Mouse (Mus musculus) T-helper 1 cell (primary cell): Measurements from ENCODE around the gene Dnajc5.

Source experiments
- in situ Hi-C: fragments of 300-600 bp; cut with MboI, MseI; formaldehyde crosslinking; loops from one replicate; pipeline ENCODE4 v1.15.1; 2025; ENCODE audit warnings: high pct_unique_total_duplicates

The Dnajc5 gene

GRCm38 (mm10) chr2:181509191-181509590, 11.1 kb upstream of the Dnajc5 start:
- in situ Hi-C loops = no loop called here

GRCm38 (mm10) chr2:181511231-181511630, 9.1 kb upstream of the Dnajc5 start:
- in situ Hi-C loops = no loop called here

DNA sequence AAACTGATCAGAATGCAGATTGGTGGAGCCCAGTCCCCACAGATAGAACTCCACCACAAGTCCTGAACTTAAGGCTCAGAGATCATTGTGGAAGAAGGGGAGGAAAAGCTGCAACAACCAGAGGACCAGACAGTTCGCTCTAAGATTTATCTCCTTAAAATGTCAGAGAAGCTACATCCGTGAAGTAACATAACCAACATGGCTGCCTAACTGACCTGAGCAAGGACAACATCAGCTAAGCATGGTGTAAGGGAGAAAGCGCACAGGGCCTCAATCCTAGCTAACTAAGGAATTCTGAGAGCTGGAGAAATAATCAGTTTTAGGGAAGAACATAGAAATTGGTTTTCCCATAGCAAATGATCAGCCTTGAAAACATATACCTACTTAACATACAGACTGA, 1.1 kb upstream of the Dnajc5 start:
- in situ Hi-C loops = no loop called here

DNA sequence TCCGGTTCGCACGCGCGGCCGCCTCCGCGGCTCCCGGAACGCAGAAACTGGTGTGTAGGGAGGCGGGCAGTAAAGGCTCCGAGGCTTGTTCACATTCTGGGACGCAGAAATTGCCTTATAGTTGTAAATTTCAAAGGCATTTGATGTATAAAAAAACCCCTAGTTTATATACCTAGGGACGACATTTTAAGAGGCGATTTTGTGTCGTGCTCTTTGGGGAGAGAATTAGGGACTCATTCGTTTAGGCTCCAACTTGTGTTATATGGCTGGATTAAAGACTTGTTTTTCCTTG, 597 bp downstream of the Dnajc5 start:
- in situ Hi-C loops = loop anchor here (5.0 kb wide), 1 partner anchor 71 kb away; the partner anchor contains the start of genes Prpf6 and Zfp512b

DNA sequence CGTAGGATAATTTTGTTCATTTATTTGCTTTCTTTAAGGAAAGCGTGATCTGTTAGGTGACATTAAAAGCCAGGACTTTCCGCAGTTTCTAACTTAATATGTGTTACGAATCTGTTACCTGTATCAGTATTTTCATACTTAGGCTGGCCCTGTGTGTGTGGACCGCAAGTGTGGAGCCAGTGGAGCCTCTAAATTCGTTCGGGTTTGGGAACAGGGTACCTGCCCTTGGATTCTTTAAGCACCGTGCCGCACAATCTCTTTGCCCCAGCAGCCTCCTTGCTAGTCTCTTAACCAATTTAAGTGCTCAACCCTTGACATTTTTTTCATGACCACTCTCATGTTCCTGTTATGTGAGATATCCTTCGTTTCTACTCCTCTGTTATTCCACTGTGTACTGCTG, 1.2 kb downstream of the Dnajc5 start:
- in situ Hi-C loops = loop anchor here (5.0 kb wide), 1 partner anchor 71 kb away; the partner anchor contains the start of genes Prpf6 and Zfp512b

- in situ Hi-C loops = loop anchor here (5.0 kb wide), 1 partner anchor 69 kb away; the partner anchor contains the start of genes Prpf6 and Zfp512b
Measured at GRCm38 (mm10) chr2:181522811-181523210, 2.5 kb downstream of the Dnajc5 start.

- in situ Hi-C loops = no loop called here
Measured at GRCm38 (mm10) chr2:181525526-181525925, 5.2 kb downstream of the Dnajc5 start.

DNA sequence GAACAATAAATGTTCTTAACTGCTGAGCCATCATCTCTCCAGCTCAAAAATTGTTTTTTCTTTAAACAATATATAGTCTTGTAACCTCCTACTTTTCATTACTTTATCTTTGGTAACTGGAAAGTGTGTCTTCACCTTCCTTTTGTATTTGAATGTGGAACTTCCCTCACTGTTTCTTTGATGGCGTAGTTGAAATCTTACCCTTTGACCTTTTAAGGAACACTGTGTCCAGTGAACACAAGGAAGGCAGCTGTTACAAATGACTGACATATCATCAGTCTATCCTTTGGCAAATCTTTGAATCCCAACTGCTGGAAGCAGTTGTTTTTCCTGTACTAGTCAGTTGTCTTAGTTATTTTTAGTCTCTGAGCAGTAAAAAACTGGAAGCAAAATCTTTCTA, 8.8 kb downstream of the Dnajc5 start:
- in situ Hi-C loops = no loop called here

- in situ Hi-C loops = no loop called here
Measured at GRCm38 (mm10) chr2:181532589-181532988, 12.3 kb downstream of the Dnajc5 start.

DNA sequence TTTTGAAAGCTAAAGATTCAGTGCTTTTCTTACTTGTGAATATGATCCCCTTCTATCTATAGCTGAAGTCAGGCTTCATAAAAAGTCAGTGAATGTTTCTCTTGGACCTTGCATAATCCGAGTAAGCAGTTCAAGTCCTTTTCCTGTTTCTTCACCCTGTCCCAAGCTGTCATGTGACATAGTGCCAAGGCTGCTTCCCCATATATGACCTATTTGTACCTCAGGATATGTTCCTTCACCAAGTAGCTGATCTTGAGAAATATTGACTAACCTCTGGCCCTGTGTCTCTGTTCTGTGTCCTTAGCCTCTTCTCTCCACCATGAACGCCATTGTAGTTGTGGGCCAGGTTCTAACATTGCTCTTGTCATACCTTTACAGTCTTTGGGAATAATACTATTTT, 16.1 kb downstream of the Dnajc5 start:
- in situ Hi-C loops = no loop called here

- in situ Hi-C loops = no loop called here
Measured at GRCm38 (mm10) chr2:181537444-181538047, 17.3 kb downstream of the Dnajc5 start.

- in situ Hi-C loops = loop anchor here (10.0 kb wide), 1 partner anchor 457 kb away; no protein-coding TSS in a partner anchor
Measured at GRCm38 (mm10) chr2:181541761-181542380, 21.6 kb downstream of the Dnajc5 start.

- in situ Hi-C loops = loop anchor here (10.0 kb wide), 1 partner anchor 461 kb away; no protein-coding TSS in a partner anchor
Measured at GRCm38 (mm10) chr2:181546142-181546541, 25.9 kb downstream of the Dnajc5 start.

GRCm38 (mm10) chr2:181548227-181548626, 27.9 kb downstream of the Dnajc5 start:
- in situ Hi-C loops = loop anchor here (10.0 kb wide), 1 partner anchor 463 kb away; no protein-coding TSS in a partner anchor

GRCm38 (mm10) chr2:181548682-181549081, 28.4 kb downstream of the Dnajc5 start:
- in situ Hi-C loops = loop anchor here (10.0 kb wide), 1 partner anchor 464 kb away; no protein-coding TSS in a partner anchor

GRCm38 (mm10) chr2:181550233-181550632, 29.9 kb downstream of the Dnajc5 start:
- in situ Hi-C loops = no loop called here

DNA sequence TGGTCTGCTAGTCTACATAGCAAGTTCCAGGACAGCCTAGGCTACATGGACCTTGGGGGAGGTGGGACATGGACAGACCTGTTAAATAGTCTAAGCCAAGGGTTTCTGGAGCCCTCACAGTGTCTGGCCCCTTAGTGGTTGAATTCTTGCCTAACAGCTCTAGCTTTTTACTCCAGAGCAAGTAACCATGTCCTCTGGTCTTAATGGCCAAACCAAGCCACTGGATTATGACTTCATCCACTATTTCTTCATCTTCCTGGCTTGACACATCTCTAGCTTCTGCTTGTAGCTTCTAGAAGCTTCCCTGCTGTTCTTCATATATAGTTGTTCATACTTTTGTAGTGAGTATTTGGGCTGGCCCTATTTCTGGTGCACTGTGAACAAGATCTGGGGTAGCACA, 33.5 kb downstream of the Dnajc5 start:
- in situ Hi-C loops = no loop called here

- in situ Hi-C loops = no loop called here
Measured at GRCm38 (mm10) chr2:181567338-181567737, 47.1 kb downstream of the Dnajc5 start.

DNA sequence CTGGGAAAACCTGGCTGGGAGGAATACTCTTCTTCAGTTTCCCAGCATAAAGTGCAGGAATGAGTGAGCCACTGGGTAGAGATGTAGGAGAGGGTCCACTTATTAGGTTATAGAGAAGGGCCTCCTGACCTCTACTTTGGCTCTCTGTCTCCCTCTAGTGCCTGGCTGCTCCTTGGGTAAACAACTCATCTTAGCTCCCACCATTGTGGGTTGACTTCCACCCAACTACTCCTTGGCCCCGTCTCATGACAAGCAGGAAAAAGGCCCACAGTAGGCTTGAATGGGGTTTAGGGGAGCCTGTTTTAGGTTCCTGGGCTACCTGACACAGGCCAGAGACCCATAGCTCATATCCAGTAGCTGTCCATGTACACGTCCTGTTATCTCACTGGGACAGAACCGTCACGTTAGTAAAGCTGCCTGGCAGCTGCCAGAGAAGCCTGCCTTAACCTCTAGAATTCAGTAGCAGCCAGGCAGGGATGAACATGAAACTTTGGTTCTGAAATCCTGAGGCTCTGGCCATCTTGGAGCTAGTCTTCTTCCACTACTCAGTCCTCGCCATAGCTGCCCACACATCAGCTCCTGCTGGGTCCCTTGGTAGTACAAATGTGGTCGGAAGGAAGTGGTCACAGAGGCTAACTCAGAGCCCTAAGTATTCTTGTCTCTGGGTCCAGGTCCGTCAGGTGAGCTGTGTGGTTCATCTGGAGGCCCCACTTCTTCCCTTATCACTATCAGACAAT, 48.2 kb downstream of the Dnajc5 start:
- in situ Hi-C loops = no loop called here

DNA sequence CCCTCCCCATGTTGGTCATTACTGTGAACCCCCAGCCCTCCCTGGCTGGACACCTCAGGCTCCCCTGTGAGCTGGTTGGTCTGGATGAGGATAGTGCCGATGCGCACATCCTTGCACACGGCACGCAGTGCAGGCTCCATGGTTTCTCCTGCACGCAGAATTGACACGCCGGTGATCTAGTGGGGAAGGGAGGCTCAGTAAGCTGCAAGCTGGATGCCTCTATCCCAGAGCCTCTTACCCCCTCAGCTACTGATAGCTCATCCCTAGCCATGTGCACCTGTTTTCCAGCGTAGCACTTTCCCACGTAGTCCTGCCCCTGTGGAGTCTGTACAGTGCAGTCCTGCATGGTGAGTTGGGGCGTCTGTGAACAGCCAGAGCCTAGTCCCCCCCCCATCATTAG, 49.6 kb downstream of the Dnajc5 start:
- in situ Hi-C loops = no loop called here

DNA sequence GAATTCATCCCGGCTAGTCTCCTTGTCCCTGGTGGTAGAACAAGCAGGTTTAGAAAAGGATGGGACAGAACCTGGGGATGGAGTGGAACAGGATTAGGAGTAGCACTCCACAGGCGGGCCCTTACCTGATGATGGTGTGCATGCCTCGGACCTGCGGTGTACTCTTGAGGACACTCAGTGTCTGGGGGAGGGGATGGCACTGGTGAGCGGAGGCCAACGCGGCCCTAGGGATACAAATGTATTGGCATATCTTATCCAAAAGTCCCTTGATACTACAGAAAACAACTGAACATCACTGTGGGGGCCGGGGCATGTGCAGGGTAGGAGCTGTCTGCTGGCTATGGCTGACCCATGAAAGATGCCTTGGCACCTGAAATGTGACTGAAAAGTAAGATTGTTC, 50.1 kb downstream of the Dnajc5 start:
- in situ Hi-C loops = no loop called here

GRCm38 (mm10) chr2:181570921-181571595, 50.8 kb downstream of the Dnajc5 start:
- in situ Hi-C loops = no loop called here
